Mouse (Mus musculus): ENCODE data around the gene Cib2.
A peak's percentile ranks its signal among the peaks of the same experiment; 100 is the strongest.

Cib2 gene

DNA sequence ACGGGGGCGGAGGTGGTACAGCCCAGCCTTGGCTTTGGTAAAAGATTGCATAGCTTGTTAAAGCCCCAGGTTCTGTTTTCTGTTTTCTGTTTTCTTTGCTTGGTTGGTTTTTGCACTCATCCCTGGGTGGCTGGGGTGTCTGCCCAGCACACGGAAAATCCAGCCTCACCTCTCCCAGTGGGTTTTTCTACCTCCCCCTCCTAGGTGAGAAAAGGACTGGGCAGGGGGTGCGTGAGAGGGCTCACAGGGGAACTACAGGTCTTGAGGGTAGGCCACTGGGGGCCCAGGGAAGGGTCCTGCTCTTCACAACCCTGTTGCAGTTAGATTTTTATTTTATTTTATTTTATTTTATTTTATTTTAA lies 15.1 kb downstream of the Cib2 start:
- DNase-seq (ENCODE audit: low read depth, low spot score) = no peak

DNA sequence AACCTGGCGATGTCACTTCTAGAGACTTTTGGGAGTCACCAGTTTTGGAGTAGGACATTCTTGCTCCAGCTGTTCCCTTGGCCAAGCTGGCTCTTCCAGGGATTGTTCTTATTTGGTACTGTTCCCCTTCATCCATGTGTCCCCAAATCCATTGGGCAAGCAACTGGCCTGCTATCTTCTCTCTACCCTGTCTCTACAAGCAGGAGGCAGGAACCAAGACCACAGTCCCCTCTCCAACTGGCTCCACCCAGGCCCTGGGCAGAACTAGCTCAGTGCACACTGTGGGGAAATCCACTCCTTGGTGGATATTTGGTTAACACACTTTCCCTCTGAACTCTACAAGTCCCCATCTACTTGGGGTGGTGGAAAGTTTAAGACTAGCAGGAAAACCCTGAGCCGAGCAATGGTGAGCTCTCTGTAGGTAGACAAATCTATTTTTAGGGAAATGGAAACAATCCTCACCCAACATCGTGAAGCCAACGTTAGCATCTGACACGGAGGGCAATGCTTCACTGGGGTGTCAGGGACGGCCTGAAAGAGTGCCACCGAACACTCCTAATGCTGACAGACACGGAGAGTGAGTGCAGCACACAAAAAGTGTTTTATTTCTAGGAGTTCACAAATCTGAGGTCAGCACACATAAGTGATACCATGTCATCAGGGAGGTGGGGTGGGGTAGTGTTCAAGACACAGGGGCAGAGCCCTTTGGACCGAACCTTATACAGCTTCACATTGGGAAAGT lies 15.6 kb downstream of the Cib2 start:
- no peak for DNase-seq (ENCODE audit: low read depth, low spot score)

DNA sequence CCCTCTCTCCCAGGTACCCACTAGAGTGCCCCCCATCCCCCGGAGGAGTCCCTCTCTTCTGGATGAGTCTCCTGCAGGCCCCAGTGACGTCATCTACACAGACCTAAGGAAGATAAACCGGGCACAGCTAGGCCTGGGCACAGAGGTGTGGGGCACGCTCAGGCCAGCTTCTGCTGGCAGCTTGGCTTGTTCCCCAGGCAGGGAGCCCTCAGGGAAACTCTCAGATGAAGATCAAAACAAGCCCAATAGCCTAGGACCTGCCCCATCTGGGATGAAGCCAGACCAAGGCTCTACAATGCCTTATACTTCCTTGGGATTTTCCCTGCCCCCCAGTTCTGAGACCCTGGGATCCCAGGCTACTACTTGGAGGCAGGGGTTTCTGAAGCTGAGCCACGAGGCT lies 19.2 kb downstream of the Cib2 start:
- DNase-seq (ENCODE audit: low read depth, low spot score) = no peak

DNA sequence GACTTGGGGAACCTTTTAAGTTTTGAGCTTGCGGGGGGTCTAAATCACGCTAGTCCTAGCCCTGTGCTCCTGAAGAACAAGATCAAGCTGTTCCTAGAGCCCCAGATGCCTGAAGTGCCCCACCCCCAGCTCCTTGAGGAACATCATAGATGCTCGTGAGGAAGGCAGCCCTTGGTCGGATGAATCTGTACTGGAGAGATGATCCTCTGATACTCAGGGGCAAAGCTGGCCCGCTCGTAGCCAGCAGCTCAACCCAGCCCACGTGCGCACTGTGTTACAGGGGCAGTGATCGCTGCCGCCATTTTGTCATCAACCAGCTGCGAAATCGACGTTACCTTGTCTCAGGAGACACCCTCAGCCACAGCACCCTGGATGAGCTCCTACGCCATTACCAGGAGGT lies 21.3 kb downstream of the Cib2 start, which contains the start of gene Sh2d7:
TSS of gene Sh2d7 (plus strand) at position 301 of the 400 bp plus-strand sequence.
- no peak for DNase-seq (ENCODE audit: low read depth, low spot score)

DNA sequence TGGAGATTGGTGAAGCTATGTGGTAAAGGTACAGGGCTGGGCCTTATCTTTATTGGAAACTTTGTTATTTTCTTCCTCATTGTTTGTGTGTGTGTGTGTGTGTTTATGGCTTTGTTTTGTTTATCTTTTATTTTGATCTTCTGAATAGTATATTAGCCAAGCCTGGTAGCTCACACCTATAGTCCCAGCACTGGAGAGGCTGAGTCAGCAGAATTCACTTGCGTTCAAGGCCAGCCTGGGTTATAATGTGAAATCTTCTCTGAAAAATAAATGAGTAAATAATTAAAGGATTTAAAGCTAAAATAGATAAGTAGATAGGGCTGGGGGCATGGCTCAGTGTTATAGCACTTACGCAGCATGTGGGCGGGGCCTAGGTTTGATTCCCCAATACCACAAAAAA lies 21.8 kb downstream of the Cib2 start:
- DNase-seq (ENCODE audit: low read depth, low spot score) = no peak

DNA sequence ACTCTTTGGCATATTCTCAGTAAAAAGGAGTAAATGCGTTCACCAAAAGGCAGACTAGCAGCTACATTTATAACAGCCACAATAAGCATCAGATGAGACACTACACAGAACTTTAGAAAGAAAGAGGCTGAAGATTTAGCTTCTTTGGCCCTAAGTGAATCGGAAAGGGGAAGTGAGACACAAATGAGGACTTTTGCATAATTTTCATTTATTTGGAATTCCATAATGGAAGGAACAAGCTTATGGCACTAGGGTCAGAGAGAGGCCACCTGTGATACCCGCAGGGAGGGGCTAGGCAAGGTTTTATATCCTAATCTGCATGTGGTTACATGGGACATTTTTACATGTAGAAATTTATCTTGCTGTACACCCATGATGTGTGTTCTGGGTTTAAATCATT lies 22.5 kb downstream of the Cib2 start:
- no peak for DNase-seq (ENCODE audit: low read depth, low spot score)

DNA sequence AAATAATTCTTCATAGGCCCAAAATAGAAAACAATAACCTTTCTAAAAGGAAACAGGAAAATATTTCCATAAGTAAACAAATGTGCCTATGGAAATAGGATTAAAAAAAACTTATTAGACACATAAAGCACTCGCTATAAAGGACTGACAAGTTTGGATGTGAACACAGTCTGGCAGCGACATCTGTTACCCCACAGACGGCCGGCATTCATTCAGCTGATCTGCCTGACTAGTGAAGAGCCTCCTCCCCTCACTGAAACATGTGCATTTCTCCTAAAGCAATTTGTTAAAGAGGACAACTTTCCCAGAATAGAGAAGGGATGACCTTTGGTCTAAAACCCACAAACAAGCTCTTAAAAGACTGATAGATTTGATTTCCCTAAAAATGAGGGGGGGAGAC lies 23.0 kb downstream of the Cib2 start:
- no peak for DNase-seq (ENCODE audit: low read depth, low spot score)

DNA sequence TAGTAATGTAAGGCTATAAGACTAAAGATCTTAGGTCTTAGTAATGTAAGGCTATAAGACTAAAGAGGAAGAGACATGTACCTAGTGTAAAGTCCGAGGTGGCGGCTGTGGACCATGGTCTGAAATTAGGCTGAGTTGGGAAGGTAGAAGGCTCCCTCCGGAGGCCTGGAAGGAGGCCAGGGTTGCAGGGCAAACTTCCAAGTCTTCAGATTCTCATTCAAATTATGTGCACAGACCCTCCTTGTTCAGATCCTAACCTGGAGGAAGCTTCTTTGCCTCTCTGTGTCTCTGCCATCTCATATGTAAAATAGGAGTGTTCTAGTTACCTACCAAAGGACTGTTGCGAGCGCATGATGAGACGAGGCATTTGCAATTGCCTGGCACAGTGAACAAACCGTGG lies 23.8 kb downstream of the Cib2 start:
- DNase-seq (ENCODE audit: low read depth, low spot score) = no peak

DNA sequence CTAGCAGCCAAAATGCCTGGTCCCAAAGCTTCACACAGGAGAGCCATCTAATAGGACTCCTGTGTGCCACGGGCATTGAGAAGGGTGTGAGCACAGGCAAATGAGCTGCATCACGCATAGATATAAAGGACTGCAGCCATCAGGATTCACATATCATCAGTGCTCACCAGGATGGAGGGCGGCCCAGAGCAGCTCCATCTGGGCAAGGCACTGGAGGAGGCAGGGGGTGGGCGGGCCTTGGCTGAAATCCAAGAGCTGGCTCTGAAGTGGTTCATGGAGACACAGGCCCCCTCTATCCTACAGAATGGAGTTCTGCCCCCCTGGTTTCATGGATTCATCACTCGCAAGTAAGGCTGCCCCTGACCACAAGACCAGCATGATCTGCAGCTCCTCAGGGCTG lies 26.0 kb downstream of the Cib2 start:
- DNase-seq (ENCODE audit: low read depth, low spot score) = no peak

DNA sequence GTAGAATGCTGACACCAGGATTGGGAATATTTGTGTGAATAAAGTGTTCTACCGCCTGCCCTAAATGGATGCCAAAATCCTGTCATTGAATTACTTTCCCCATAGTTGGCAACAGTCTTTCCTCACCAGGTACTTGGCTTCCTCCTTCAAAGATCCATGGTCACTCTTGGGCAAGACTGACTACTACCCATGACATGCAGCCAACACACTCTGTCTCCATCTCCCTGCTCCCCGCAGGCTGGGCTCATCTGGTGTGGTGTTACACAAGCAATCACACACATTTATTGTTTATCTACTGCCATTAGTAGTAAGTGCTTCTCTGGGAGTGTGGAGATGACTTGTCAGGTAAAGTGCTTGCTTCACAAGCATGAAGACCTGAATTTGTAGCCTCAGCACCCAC lies 27.1 kb downstream of the Cib2 start:
- DNase-seq (ENCODE audit: low read depth, low spot score) = no peak

DNA sequence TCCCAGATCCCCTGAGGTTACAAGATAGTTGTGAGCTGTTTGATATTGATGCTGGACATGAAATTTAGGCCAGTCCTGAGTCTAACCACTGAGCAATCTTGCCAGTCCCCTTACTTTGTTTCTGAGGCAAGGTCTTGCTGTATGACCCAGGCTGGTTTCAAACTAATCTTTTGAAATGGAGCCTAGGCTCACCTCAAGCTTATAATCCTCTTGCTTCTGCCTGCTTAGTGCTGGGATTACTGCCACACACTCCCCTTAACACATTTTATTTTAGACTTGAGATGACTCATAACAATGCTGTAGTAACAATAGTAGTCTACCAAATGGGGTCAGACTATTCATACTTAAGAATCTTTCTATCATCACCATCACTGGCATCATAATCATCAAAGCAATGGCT lies 28.6 kb downstream of the Cib2 start:
- no peak for DNase-seq (ENCODE audit: low read depth, low spot score)

DNA sequence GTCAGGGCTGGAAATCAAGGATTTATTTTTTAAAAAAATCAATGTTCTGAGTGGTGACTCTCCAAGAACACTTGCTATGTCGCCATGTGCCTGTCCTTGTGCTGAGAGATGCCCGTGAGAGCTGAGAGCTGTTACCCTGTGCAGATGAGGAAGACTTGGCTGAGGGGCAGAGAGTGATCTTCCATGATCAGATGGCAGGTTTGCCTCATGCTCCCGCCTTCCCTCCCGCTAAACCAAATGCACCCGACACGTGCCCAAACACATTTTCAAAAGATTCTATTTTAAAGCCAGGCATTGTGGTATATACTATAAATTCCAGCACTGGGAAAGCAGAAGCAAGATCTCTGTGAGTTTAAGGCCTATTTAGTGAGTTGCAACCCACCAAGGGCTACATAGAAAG lies 29.2 kb downstream of the Cib2 start:
- no peak for DNase-seq (ENCODE audit: low read depth, low spot score)

DNA sequence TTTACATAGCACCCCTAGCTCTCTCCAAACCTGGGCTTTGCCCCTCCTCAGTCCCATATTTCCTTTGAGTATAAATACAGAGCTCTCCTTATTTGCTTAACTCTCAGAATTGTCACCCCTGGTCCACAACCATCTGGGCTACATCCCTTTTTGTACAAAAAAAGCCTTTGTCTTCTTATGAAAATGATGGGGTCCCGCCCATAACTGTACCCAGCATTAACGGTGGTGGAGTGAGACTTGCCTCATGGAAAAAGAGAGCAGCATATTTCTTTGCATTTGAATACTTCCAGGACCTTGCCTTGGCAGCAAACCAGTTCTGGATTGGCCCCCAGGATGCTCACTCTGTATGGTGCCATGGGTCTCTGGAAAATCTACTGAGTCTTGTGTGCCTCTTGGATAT lies 30.1 kb downstream of the Cib2 start:
- no peak for DNase-seq (ENCODE audit: low read depth, low spot score)

DNA sequence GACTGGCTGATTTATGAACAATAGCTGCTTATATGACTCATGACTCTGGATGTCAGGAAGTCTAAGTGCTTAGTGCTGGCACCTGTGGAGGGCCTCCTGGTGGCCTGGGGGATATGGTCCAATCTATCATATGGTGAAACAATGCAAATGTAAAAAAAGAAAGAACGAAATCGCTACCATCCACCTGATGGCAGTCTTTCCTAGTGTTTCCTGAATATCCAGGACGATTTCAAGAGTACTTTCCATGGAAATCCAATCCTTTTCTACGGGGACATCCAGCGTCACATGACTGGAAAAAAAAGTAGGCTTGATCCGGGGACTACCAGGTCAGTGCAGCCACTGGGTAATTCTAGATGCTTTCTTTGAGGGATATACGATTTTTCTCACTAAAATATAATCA lies 32.3 kb downstream of the Cib2 start:
- no peak for DNase-seq (ENCODE audit: low read depth, low spot score)

DNA sequence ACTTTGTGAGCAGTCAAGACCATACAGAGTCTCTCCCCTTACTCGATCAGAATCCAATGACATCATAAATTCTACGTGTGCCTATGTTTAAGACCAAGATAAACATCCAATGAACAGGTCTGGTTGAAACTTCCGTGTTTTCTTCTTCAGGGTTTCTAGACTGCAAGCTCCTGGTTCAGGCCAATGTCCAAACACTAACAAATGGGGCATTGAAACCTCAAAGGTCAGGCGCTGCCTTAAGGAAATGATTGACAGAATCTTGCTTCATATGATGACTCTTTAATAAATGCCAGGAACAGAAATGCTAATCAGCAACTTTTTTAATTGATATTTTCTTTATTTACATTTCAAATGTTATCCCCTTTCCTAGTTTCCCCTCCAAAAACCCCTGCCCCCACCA lies 39.7 kb downstream of the Cib2 start:
- no peak for DNase-seq (ENCODE audit: low read depth, low spot score)

DNA sequence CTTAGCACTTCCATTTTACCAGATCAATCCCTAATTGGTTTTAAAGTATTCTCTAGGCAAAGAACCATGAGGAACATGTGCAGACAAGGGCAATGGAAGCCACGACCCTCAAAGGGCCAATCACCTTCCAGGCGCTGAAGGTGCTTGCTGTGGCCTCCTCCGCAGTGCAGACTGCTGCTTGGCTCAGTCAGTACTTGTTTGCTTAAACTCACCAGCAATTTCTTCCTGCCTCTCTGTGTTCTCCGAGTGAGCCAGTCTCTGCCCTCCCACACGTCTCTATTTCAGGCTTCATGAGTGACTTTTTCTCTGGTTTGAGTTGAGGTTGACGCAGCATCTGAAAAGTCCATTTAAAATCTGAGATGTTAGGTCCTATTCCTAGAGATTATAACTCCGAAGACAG lies 41.1 kb downstream of the Cib2 start:
- no peak for DNase-seq (ENCODE audit: low read depth, low spot score)

DNA sequence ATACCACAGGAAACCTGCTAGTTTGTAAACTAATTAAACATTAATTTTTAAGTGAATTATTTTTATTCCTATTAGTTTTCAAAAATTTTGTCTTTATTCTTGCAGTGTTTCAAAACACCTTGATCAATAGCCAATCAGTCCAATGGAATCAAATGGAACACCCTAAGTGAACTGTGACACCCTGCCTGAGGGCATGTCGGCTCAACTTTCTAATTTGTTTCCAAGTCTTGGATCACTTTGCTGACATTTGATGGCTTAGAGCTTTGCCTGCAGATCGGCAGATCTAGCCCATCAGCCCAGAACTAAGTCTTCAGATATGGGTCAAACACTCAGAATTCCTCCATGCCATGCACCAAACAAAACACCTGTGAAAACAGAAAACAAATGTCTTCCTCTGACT lies 44.0 kb downstream of the Cib2 start:
- DNase-seq (ENCODE audit: low read depth, low spot score) = no peak

DNA sequence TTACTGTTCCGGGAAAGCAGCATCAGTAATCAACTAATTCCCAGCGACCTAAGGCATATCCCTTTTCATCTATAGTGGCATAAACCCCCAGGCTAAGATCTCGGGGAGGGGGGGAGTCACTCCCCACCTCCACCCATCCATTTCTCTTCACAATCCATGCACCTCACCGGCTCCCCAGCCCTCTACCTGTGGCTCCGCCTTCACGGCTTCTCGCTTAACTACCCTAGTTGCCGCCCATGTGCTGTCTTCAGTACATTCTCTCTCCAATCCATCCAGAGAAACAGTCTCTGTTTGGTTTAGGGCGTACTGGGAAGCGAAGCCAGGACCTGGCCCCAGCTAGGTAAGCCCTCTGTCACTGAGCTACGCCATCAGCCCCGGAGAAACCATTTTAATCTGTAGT lies 57.1 kb downstream of the Cib2 start:
- no peak for DNase-seq (ENCODE audit: low read depth, low spot score)

DNA sequence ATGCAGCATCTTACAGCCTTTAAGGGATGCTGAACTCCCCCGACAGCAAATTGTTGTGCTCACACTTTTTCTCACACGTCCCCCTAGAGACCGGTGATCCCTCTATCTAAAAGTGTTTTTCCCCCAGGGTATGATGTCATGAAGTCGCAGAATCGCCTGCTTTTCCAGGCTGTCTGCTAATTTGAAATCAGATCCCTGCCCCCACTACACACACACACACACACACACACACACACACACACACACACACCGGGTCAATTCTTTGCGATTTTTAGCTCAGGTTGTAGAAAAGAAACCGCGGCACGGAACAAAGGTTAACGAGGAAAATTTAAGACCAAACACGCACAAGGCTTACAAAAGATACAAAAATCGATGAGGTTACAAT lies 57.9 kb downstream of the Cib2 start:
- DNase-seq (ENCODE audit: low read depth, low spot score) = no peak

DNA sequence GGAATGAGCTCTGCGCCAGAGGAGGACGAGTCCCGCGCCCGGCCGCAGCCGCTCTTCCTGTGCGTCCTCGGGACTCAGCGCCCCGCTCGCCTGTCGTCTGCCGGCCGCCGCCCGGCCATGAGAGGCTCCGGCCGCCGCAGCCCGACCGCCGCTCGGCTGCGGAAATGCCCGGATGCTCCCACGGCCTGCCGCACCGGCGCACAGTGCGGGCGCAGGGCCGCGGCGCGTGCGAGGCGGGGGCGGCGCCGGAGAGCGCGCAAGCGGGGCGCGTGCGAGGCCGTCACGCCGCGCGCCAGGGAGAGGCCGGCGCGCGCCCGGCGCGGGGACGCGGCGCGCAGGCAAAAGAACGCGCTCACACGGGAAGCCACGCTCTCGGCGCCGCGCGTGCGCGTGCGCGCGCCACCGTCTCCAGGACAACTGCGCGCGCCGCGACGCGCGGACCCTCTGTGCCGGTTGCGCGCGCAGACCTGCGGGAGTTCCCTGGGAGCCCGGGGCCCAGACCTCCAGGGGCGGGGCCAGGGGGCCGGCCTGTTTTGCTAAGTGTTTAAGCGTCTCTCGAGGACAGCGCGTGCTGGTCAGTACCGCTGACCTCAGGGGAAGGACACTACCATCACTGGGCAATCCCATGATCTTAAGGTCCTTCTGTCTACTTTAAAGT lies 58.4 kb downstream of the Cib2 start, which contains the start of gene Dmxl2:
TSS of gene Dmxl2 (minus strand) at position 174 of the 658 bp plus-strand sequence.
- peak; percentile 34 for DNase-seq (ENCODE audit: low read depth, low spot score)

DNA sequence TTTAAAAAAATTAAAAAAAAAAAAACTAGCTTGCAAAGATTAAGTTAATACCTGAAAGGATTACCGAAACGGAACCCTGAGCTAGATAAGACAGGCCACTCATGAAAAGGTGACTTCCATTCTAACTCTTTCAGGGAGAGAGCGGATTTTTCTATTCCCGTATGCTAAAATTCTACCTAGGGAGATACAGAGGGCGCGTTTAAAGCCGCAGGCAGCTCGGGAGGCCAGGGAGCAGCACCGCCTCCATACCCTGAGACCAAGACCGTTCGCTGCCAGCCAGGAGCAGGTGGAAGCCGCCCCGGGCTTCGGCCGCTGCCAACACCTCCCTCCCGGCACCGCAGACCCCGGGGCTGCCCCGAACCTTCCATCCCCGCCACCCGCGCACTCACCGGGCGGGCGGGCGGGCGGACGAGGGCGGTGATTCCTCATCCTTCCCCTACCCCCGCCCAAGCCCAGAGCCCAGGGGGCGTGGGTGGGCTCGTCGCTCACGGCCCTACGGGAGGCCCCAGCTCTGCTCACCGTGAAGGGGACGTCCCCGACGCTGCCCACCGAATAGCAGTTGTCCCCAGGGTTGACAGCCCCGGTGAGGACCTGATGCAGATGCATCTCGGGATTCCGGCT lies 59.1 kb downstream of the Cib2 start:
- no peak for DNase-seq (ENCODE audit: low read depth, low spot score)

DNA sequence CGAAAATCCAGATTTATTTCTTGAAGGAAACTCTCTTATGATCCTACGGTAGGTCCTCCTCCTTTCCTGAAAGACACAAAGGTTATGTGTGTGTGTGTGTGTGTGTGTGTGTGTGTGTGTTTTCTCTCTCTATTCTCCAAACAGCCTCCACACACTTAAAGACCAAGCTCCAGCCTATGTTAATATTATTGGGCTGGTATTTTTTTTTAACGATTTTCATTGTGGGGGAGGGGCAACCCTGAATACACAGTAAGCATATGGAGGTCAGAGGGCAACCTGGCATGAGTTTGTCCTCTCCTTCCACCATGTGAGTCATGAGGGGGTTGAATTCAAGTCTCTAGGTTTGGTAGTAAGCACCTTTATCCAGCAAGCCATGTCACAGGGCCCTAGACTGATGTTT lies 60.2 kb downstream of the Cib2 start:
- no peak for DNase-seq (ENCODE audit: low read depth, low spot score)

DNA sequence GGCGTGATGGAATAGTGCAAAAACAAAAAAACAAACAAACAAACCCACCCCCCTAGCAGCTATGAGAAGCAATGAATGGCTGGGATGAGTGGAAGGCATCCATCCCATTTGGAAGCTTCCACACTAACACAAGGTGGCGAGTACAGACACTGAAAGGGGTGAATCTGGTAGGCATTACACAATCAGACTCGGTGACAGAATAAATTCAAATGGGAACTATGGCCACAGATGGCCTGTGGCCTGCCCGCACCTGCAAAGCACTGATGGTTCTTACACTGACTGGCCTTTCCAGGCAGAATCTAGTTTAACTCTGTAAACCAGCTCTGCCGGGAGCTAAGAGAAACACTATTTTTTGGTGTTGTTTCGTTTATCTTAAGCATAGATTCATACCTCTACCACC lies 60.7 kb downstream of the Cib2 start:
- no peak for DNase-seq (ENCODE audit: low read depth, low spot score)
